Mouse (Mus musculus) heart, adult 2 months (tissue): ENCODE results near the gene Rpl37. TPM values are rescaled to one million over a fixed set of nuclear protein-coding genes. Genes with fewer than 3 reads are reported as not detected.

Source experiments
- DNase-seq, 2 experiments: peaks; one replicate each; pipeline ENCODE4 v3.0.0; 2021
- H3K27ac ChIP-seq: fragments of 200-600 bp; 2 replicates; pipeline ENCODE4 v1.8.1; 2022
- H3K27me3 ChIP-seq: fragments of 200-500 bp; 2 replicates; pipeline ENCODE4 v1.6.1; 2012; ENCODE audit warnings: mild to moderate bottlenecking, low read length, inconsistent platforms, mixed read lengths; ENCODE audit not compliant: control insufficient read depth, insufficient read depth
- H3K36me3 ChIP-seq: fragments of 200-500 bp; 2 replicates; pipeline ENCODE4 v1.6.1; 2012; ENCODE audit warnings: low read length, inconsistent platforms; ENCODE audit not compliant: control insufficient read depth, insufficient read depth
- H3K4me1 ChIP-seq: fragments of 200-500 bp; 2 replicates; pipeline ENCODE4 v1.6.1; 2011; ENCODE audit warnings: low read length; ENCODE audit not compliant: control insufficient read depth, insufficient read depth
- H3K4me3 ChIP-seq: fragments of 200-600 bp; 2 replicates; pipeline ENCODE4 v1.8.1; 2022
- H3K79me2 ChIP-seq: fragments of 200-500 bp; replicated peaks from 2 replicates; pipeline ENCODE4 v1.6.1; 2012; ENCODE audit warnings: mild to moderate bottlenecking, inconsistent platforms, low read length, moderate library complexity, mixed read lengths; ENCODE audit not compliant: control insufficient read depth, insufficient read depth
- H3K9ac ChIP-seq: fragments of 200-500 bp; 2 replicates; pipeline ENCODE4 v1.6.1; 2012; ENCODE audit warnings: low read depth, mild to moderate bottlenecking, control low read depth, inconsistent platforms, low read length, mixed read lengths
- CTCF ChIP-seq: fragments of 200-600 bp; IDR thresholded peaks from 2 replicates; pipeline ENCODE4 v1.8.1; 2022; ENCODE audit warnings: antibody characterized with exemption, mild to moderate bottlenecking, moderate library complexity
- EP300 ChIP-seq: fragments of 200-500 bp; IDR thresholded peaks from 2 replicates; pipeline ENCODE4 v1.6.1; 2011; ENCODE audit warnings: low read depth, low read length, control low read depth; ENCODE audit not compliant: insufficient read depth
- POLR2A ChIP-seq: fragments of 200-500 bp; IDR thresholded peaks from 2 replicates; pipeline ENCODE4 v1.6.1; 2011; ENCODE audit warnings: mild to moderate bottlenecking, low read depth, low read length, control low read depth; ENCODE audit not compliant: insufficient read depth
- WGBS: fragments of 180-500 bp; shearing (Covaris S2); methylation state at CpG from one replicate; pipeline ENCODE4 v1.1.7; 2018; 5-methylcytosine and 5-hydroxymethylcytosine counted together
- intact Hi-C: fragments of 180-260 bp; cut with DNase I; formaldehyde crosslinking; loops from one replicate; pipeline ENCODE4 v1.15.1; 2025
- polyA plus RNA-seq: library from polyadenylated mRNA; depleted of rRNA; stranded (reverse); fragments of >200 nt; gene quantifications from 2 replicates; pipeline ENCODE4 v1.2.3, GENCODE M21; 2012
- total RNA-seq, 2 experiments: library from RNA; stranded (reverse); gene quantifications; 2 replicates each; pipeline ENCODE4 v1.2.3; 2021

The Rpl37 gene
- total and polyA plus RNA-seq, 3 experiments: 186 to 405 (median 228) TPM

DNA sequence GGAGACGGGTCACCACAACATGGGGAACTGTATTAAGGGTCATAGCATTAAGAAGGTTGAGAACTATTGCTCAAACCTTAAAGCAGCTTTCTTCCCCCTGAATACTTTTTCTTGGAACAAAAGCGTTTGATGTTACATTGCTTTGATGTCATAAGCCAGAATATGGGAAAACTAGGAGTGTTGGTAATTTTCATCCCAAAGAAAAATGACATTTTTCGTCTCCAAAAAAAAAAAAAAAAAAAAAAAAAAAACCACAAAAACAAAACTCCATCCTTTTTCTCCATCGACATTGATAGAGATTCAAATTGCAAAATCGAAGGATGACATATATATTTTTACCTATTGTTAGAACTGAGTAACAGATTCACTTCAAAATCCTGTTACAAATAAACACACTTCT, 26.3 kb downstream of the Rpl37 start:
- peak overlapping the region; percentile 80 for H3K4me3 ChIP-seq
- TF ChIP-seq EP300 (no peak), POLR2A (no peak), CTCF (no peak)
- H3K36me3 ChIP-seq: no peaks in the 10 kb centered on the region
- no peak overlapping the region for H3K9ac ChIP-seq
- H3K27me3 ChIP-seq: no peaks in the 10 kb centered on the region
- no peak for DNase-seq
- 52% methylated on average over 5 of the region's 5 CpGs for WGBS
- H3K79me2 ChIP-seq: peaks cover 2% of the 10 kb centered on the region; the same call in 1 of the 2 replicates
- H3K4me1 ChIP-seq: peaks cover 6% of the 10 kb centered on the region
- intact Hi-C loops: loop anchor here (1.0 to 5.0 kb wide), 3 partner anchors 26 to 43 kb away; partner anchors contain the start of genes Card6, Rpl37 and Ttc33
- peak overlapping the region; percentile 79; the same call in 1 of the 2 replicates for H3K27ac ChIP-seq

DNA sequence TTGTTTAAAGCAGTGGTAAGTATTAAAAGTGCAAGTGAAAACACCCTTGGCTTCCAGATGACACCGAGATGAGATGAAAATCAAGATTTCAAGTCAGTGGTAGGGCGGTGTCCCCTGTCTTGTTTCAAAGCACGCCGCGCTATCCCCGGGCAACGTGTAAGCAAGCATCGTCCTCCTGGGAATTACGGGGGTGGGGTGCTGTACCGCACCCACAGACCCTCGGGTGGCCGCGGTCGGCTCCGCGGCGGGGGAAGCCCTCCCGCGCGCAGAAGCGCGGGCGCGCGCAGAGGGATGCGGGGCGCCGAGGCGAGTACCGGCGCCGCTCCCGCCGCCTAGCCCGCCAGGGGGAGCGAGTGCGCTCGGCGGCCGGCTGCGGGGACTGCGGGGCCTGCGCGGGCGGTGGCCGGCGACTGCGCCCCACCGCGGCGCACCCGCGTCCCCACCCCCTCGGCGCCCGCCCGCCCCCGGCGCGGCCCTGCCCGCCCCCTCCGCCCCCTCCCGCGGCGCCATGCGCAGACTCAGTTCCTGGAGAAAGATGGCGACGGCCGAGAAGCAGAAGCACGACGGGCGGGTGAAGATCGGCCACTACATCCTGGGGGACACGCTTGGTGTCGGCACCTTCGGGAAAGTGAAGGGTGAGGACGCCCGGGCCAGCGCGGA, 27.0 kb downstream of the Rpl37 start, which contains the start of gene Prkaa1:
Gene Prkaa1 (plus strand): TSS at position 501 of the 660 bp plus-strand sequence.
- intact Hi-C loops: loop anchor here (1.0 to 5.0 kb wide), 3 partner anchors 27 to 42 kb away; partner anchors contain the start of genes Card6, Rpl37 and Ttc33
- peak; percentile 86 to 88 for DNase-seq

GRCm38 (mm10) chr15:5144021-5144778, 27.8 kb downstream of the Rpl37 start:
- H3K4me1 ChIP-seq: peaks cover 6% of the 10 kb centered on the region
- H3K79me2 ChIP-seq: peaks cover 2% of the 10 kb centered on the region; the same call in 1 of the 2 replicates
- H3K9ac ChIP-seq: peak overlapping the region; percentile 91
- peaks cover 6% of the 10 kb centered on the region; the same call in 1 of the 2 replicates for H3K36me3 ChIP-seq
- no peaks in the 10 kb centered on the region for H3K27me3 ChIP-seq
- intact Hi-C loops: loop anchor here (5.0 kb wide), 1 partner anchor 37 kb away; the partner anchor contains the start of gene Card6
- 2% methylated on average over 61 of the region's 61 CpGs for WGBS
- DNase-seq: no peak
- H3K27ac ChIP-seq: peak overlapping the region; percentile 88
- TF ChIP-seq EP300 (no peak), CTCF (peak; percentile 52), POLR2A (no peak)
- peak overlapping the region; percentile 90 for H3K4me3 ChIP-seq

More for the DNA sequence above, 27.0 kb downstream of the Rpl37 start, which contains the start of gene Prkaa1:
- TF ChIP-seq EP300: 0 out of 2 replicates have a peak, but pooled peaks have one; percentile 15
- peak; percentile 73 for TF ChIP-seq POLR2A
- TF ChIP-seq CTCF: peak; percentile 62
- Histone ChIP-seq H3K27me3 (no peaks in the 10 kb centered on the region), H3K9ac (peak within 1 kb of the TSS; percentile 91), H3K36me3 (0 out of 2 replicates have a peak, but pooled peaks cover 2% of the 10 kb centered on the region), H3K79me2 (peaks cover 2% of the 10 kb centered on the region; the same call in 1 of the 2 replicates), H3K4me1 (peaks cover 6% of the 10 kb centered on the region), H3K27ac (peak within 1 kb of the TSS; percentile 88), H3K4me3 (peak within 1 kb of the TSS; percentile 90)
- 1% methylated on average over 60 of the region's 80 CpGs for WGBS

DNA sequence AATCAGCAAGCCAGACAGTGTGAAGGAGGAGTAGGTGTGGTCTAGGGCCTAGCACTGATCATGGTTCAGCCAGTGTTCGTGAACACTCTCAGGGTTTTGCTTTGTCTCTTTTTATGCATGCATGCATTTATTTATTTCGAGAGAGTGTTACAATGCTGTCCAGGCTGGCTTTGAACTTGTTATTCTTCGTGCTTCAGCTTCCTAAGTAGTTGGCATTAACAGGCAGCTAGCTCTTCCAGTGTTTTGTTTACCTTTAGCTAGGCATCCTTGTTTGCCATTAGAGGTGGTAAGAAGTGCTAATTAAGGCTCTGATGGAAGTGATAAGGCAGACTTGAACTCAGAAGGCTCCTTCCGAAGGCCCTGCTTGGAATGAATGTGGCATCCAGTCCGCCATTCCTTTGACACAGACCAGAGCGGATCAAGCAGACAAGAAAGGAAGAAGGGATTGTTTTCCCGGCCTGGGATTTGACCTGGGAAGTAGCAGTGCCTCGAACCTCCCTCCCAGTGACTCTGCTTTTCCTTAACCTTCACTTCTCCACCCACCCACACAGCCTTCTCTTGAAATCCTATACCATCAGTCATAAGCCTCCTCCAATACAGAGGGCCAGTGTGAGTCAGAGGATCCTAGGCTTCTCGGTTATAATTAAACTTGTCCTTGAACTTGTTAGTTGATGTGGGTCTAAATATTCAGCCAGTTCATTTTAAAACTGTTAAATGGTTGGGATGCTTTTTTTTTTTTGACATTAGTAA, 28.9 kb downstream of the Rpl37 start:
- Histone ChIP-seq H3K36me3 (peaks cover 9% of the 10 kb centered on the region), H3K4me1 (peaks cover 8% of the 10 kb centered on the region), H3K27ac (no peak overlapping the region), H3K9ac (no peak overlapping the region), H3K79me2 (peaks cover 3% of the 10 kb centered on the region), H3K27me3 (no peaks in the 10 kb centered on the region), H3K4me3 (no peak overlapping the region)
- 49% methylated on average over 9 of the region's 9 CpGs for WGBS
- no peak for DNase-seq
- no peak for TF ChIP-seq POLR2A
- intact Hi-C loops: no loop called here

DNA sequence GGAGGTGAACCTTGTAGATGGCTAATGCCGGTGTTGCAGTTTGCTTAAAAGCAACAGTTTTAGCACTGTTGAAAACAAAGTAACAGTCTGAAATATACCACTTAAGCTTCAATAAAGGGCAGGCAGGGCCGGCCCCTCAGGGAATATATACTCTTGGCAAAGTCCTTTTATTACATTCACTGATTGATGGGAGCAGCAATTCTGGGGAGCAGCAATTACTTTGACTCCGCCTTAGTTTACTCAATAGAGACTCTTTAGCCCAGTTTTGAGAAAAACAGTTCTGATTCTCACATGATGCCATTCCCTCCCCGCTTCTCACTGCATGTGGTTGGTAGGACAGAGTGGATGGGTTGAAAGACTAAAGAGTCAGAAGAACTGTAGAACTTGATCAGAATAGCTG, 32.7 kb downstream of the Rpl37 start:
- no peak overlapping the region for H3K27ac ChIP-seq
- DNase-seq: no peak
- H3K9ac ChIP-seq: no peak overlapping the region
- H3K4me1 ChIP-seq: peaks cover 4% of the 10 kb centered on the region
- H3K4me3 ChIP-seq: no peak overlapping the region
- peaks cover 9% of the 10 kb centered on the region for H3K79me2 ChIP-seq
- no peaks in the 10 kb centered on the region for H3K27me3 ChIP-seq
- intact Hi-C loops: no loop called here
- TF ChIP-seq POLR2A (no peak), EP300 (no peak), CTCF (no peak)
- 75% methylated on average over 4 of the region's 4 CpGs for WGBS
- peaks cover 9% of the 10 kb centered on the region for H3K36me3 ChIP-seq
